In genomic region chr9:65435671-65436301, GRCm38 (mm10) we compare ENCODE assay signal across 8 mouse cellular contexts. TPM values are rescaled to one million over a fixed set of nuclear protein-coding genes. Genes with fewer than 3 reads are reported as not detected.
A peak's percentile ranks its signal among the peaks of the same experiment; 100 is the strongest.
DNase-seq lines count a peak whose midpoint lies in the region; ATAC-seq lines count a peak whose summit lies in the region.

Gene Mtfmt, plus strand, starts transcription at chr9:65435782.

- H3K27ac ChIP-seq in intestine, embryonic 14.5 days (ENCODE audit: low read depth) = no peak within 1 kb of the TSS

- H3K9me3 ChIP-seq in intestine, embryonic 14.5 days (ENCODE audit: control insufficient read depth, low read length) = no peaks in the 10 kb centered on the region

- peak; percentile 93 to 97 for DNase-seq in adrenal gland, adult (ENCODE audit: inconsistent age in 2 of 2, low spot score in 1 of 2)
- DNase-seq in embryo, embryonic 10.5 days (ENCODE audit: low spot score) = peak; percentile 98
- DNase-seq in gastrocnemius, postnatal 25 days = peak; percentile 91
- peak; percentile 94 for DNase-seq in intestine, embryonic 14.5 days (ENCODE audit: low spot score)
- DNase-seq in left cerebral cortex, postnatal 14 days (ENCODE audit: low spot score in 2 of 2) = peak; percentile 93
- DNase-seq in mesoderm, embryonic 11.5 days (ENCODE audit: low read depth, low spot score) = peak; percentile 96
- peak; percentile 86 to 90 for DNase-seq in right cerebral cortex, postnatal 36 days (ENCODE audit: low spot score in 2 of 2)
- DNase-seq in yolk sac, embryonic 10.5 days (ENCODE audit: low spot score) = peak; percentile 89

- ATAC-seq in intestine, embryonic 14.5 days (replicated peaks; ENCODE audit: low FRiP score, low TSS enrichment, low read depth) = peak; percentile 85

- WGBS in intestine, embryonic 14.5 days = under 1% methylated on average over 54 of the region's 54 CpGs

- no peaks in the 10 kb centered on the region; the same call in 1 of the 2 replicates for H3K4me1 ChIP-seq in intestine, embryonic 14.5 days (replicated peaks; ENCODE audit: control insufficient read depth, insufficient read depth, low read length)

- peak within 1 kb of the TSS; percentile 53 for H3K4me2 ChIP-seq in intestine, embryonic 14.5 days (ENCODE audit: low read length)

- peak within 1 kb of the TSS; percentile 74 for H3K9ac ChIP-seq in intestine, embryonic 14.5 days (ENCODE audit: low read length)

- H3K27me3 ChIP-seq in intestine, embryonic 14.5 days (replicated peaks; ENCODE audit: control insufficient read depth, insufficient read depth, low read length) = no peaks in the 10 kb centered on the region; the same call in 1 of the 2 replicates

- peaks cover 12% of the 10 kb centered on the region for H3K36me3 ChIP-seq in intestine, embryonic 14.5 days (ENCODE audit: control insufficient read depth, insufficient read depth, low read length)

- intact Hi-C loops in left cerebral cortex, postnatal 14 days (cut with DNase I) = loop anchor here (10.0 kb wide), 1 partner anchor 121 kb away; no protein-coding TSS in a partner anchor

- peak within 1 kb of the TSS; percentile 92 for H3K4me3 ChIP-seq in intestine, embryonic 14.5 days (ENCODE audit: low read depth, low read length)

RNA-seq across cellular contexts. Expression of gene Mtfmt, which starts in this region (rescaled TPM):
- total RNA-seq in gastrocnemius, postnatal 25 days (2021) = 1 to 10 TPM; 5.0 to 5.3 TPM
- polyA plus RNA-seq in intestine, embryonic 14.5 days (2014; fragmentation: Nextera tagmentation; extraction: Ambion mirVana) = 19.5 and 20.2 TPM in 2 replicates
- 10 to 100 TPM; 16.3 to 18.5 TPM for total RNA-seq in left cerebral cortex, postnatal 14 days (2021)
